Mouse (Mus musculus) kidney, embryonic 16.5 days (tissue): ENCODE results near the gene March7. TPM values are rescaled to one million over a fixed set of nuclear protein-coding genes. Genes with fewer than 3 reads are reported as not detected.
A peak's percentile ranks its signal among the peaks of the same experiment; 100 is the strongest.

Experiments
- ATAC-seq: fragments of 200-750 bp; cut with Nextera tagmentation; 2 replicates; pipeline ENCODE4 v1.8.0; 2017; ENCODE audit warnings: moderate TSS enrichment; ENCODE audit not compliant: low FRiP score, low TSS enrichment
- H3K27ac ChIP-seq: fragments of 300-500 bp; sonication (generic); 2 replicates; pipeline ENCODE4 v1.5.1; 2014; ENCODE audit warnings: low read length
- H3K27me3 ChIP-seq: fragments of 300-500 bp; sonication (generic); 2 replicates; pipeline ENCODE4 v1.6.1; 2014; ENCODE audit warnings: low read length, control low read depth, mixed read lengths; ENCODE audit not compliant: insufficient read depth
- H3K36me3 ChIP-seq: fragments of 300-500 bp; sonication (generic); 2 replicates; pipeline ENCODE4 v1.6.1; 2014; ENCODE audit warnings: low read length, control low read depth, mixed read lengths; ENCODE audit not compliant: insufficient read depth
- H3K4me1 ChIP-seq: fragments of 300-500 bp; sonication (generic); 2 replicates; pipeline ENCODE4 v1.6.1; 2014; ENCODE audit warnings: low read length, control low read depth, mixed read lengths; ENCODE audit not compliant: insufficient read depth
- H3K4me2 ChIP-seq: fragments of 300-500 bp; sonication (generic); replicated peaks from 2 replicates; pipeline ENCODE4 v1.6.1; 2014; ENCODE audit warnings: low read depth, low read length
- H3K4me3 ChIP-seq: fragments of 300-500 bp; sonication (generic); 2 replicates; pipeline ENCODE4 v1.5.1; 2014; ENCODE audit warnings: mild to moderate bottlenecking, low read length
- H3K9ac ChIP-seq: fragments of 300-500 bp; sonication (generic); replicated peaks from 2 replicates; pipeline ENCODE4 v1.6.1; 2014; ENCODE audit warnings: low read length
- H3K9me3 ChIP-seq: fragments of 300-500 bp; sonication (generic); 2 replicates; pipeline ENCODE4 v1.6.1; 2016; ENCODE audit warnings: low read length, control low read depth
- WGBS: fragments of 180-500 bp; shearing (Covaris S2); extraction: QIAGEN DNeasy Blood & Tissue Kit; methylation state at CpG from one replicate; pipeline ENCODE4 v1.1.7; 2014; 5-methylcytosine and 5-hydroxymethylcytosine counted together
- polyA plus RNA-seq: library from polyadenylated mRNA; unstranded; fragments of >200 nt; fragmentation: Nextera tagmentation; extraction: Ambion mirVana; gene quantifications from 2 replicates; pipeline ENCODE4 v1.2.1, GENCODE M21; 2015

Gene March7
- polyA plus RNA-seq, 1 experiment from 2014 or later = 64.6 TPM

DNA sequence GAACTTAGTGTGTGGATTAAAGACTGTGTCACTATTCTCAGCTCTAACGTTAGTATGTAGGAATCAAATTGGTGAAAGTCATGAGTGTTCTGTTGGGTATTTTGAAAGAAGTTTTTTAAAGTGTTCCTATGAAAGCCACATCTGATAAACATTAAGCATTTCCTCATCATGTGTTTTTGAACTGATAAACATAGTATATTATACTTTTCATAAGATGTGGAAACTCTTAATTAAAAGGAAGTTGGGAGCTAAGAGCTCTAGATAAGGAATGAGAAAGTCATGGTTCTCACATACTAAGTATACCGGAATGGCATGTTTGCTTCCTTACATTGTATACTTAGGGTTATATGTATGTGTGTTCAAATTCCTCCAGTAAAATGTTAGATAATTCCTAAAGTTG is 20.7 kb downstream of the March7 start:
- H3K36me3 ChIP-seq = peaks cover 34% of the 10 kb centered on the region
- H3K27ac ChIP-seq = no peak overlapping the region
- 94% methylated on average over 2 of the region's 2 CpGs for WGBS
- H3K4me2 ChIP-seq = no peak overlapping the region
- H3K27me3 ChIP-seq = no peaks in the 10 kb centered on the region
- H3K9me3 ChIP-seq = no peaks in the 10 kb centered on the region; the same call in 1 of the 2 replicates
- H3K4me1 ChIP-seq = no peaks in the 10 kb centered on the region
- no peak overlapping the region for H3K4me3 ChIP-seq
- ATAC-seq = no peak
- H3K9ac ChIP-seq = no peak overlapping the region

DNA sequence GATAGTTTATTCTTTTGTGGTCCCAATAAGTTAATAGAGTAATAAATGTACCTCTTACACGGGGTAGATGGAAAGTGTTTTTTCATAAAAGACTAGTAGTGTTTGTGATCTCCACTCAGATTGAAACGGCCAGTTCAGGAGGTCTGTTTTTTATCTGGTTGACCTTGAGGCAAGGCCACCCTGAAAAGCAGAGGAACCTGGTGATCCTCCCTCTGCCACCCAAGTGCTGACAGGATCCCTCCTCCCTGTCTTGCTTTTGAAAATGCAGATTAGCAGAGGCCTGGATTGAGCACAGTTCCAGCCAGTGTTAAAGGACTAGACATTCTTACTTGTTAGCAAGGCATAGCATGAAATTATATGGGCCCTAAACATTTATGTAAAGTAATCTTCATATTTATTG is 23.5 kb downstream of the March7 start:
- no peak for ATAC-seq
- Histone ChIP-seq H3K9ac (no peak overlapping the region), H3K4me2 (no peak overlapping the region), H3K4me1 (no peaks in the 10 kb centered on the region), H3K27ac (no peak overlapping the region), H3K36me3 (peaks cover 47% of the 10 kb centered on the region), H3K4me3 (no peak overlapping the region), H3K27me3 (no peaks in the 10 kb centered on the region), H3K9me3 (no peaks in the 10 kb centered on the region)
- whole genome bisulfite sequencing = 77% methylated on average over 2 of the region's 2 CpGs

DNA sequence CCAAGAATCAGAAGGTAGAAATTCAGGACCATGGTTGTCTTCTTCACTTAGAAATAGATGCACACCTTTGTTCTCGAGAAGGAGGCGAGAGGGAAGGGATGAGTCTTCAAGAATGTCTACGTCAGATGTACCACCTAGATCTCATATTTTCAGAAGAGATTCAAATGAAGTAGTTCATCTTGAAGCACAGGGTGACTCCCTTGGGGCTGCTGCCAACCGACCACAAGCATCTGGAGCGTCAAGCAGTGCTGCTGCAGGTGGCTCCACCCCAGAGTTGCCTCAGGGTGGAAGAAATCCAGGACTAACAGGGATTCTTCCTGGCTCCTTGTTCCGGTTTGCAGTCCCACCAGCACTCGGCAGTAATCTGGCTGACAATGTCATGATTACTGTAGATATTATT is 24.8 kb downstream of the March7 start:
- Histone ChIP-seq H3K4me3 (no peak overlapping the region), H3K27me3 (no peaks in the 10 kb centered on the region), H3K27ac (no peak overlapping the region), H3K9me3 (no peaks in the 10 kb centered on the region), H3K4me1 (no peaks in the 10 kb centered on the region), H3K36me3 (peaks cover 55% of the 10 kb centered on the region), H3K4me2 (no peak overlapping the region), H3K9ac (no peak overlapping the region)
- 85% methylated on average over 7 of the region's 7 CpGs for WGBS
- no peak for ATAC-seq

DNA sequence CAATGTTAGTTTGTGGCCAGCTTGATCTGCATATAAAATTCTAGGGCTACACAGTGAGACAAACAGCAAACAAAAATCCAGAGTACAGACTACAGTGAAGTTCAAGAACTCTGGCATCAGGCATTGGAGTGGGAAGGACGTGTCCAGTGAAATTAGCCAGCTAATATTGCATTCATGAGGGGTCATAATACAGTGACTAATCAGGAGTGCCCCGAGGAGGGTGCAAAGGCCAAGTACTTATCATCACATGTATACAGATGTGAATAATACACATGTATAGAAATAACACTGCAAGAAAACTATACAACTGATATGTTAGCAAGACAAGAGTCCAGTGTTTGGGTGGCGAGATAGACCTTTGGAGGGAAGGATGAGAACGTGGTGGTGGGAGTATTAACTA is 43.1 kb downstream of the March7 start:
- no peak overlapping the region for H3K4me3 ChIP-seq
- H3K27me3 ChIP-seq = no peaks in the 10 kb centered on the region
- 85% methylated on average over 4 of the region's 4 CpGs for WGBS
- no peak overlapping the region for H3K9ac ChIP-seq
- H3K27ac ChIP-seq = no peak overlapping the region
- H3K9me3 ChIP-seq = no peaks in the 10 kb centered on the region
- ATAC-seq = no peak
- H3K36me3 ChIP-seq = peaks cover 27% of the 10 kb centered on the region
- no peak overlapping the region for H3K4me2 ChIP-seq
- H3K4me1 ChIP-seq = no peaks in the 10 kb centered on the region

DNA sequence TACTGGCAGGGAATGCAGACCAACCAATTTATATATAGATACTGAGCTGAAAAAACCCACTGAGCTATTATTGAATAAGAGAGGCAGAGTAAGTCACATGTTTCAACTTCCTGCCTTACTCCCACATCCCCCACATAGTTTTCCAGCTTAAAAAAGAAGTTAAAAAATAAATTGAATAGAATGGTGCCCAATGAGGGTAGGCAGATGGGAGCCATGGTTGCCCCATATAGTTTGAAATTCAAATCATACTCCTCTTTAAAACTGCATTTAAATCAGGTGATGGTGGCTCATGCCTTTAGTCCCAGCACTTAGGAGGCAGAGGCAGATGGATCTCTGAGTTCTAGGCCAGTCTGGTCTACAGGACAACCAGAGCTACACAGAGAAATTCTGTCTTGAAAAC is 43.8 kb downstream of the March7 start:
- no peak overlapping the region for H3K27ac ChIP-seq
- H3K9ac ChIP-seq = no peak overlapping the region
- H3K4me1 ChIP-seq = no peaks in the 10 kb centered on the region
- H3K4me2 ChIP-seq = no peak overlapping the region
- no peak overlapping the region for H3K4me3 ChIP-seq
- no peaks in the 10 kb centered on the region for H3K9me3 ChIP-seq
- peaks cover 27% of the 10 kb centered on the region for H3K36me3 ChIP-seq
- no peak for ATAC-seq
- H3K27me3 ChIP-seq = no peaks in the 10 kb centered on the region

DNA sequence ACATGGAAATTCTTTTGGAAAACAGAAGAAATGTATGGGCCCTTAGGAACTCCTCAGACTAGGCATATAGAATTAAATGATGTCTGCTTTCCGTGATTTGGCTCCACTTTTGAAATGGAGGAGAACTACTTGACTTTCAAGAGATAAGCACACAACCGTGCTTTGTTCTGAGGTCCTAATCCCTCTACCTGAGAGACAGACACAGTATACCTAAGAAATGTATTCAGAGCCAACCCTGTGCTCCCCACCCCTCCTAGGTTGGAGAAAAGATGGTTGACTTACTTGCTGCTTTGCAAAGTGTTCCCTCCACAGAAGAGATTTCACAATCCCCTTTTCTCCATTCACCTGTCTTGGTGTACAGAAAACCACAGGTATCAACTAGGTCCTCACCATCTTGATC is 47.1 kb downstream of the March7 start:
- Histone ChIP-seq H3K9me3 (0 out of 2 replicates have a peak, but pooled peaks cover 4% of the 10 kb centered on the region), H3K4me2 (no peak overlapping the region), H3K4me1 (no peaks in the 10 kb centered on the region), H3K36me3 (peaks cover 17% of the 10 kb centered on the region), H3K4me3 (no peak overlapping the region), H3K27me3 (no peaks in the 10 kb centered on the region), H3K9ac (no peak overlapping the region), H3K27ac (no peak overlapping the region)
- 82% methylated on average over 2 of the region's 2 CpGs for WGBS
- no peak for ATAC-seq

DNA sequence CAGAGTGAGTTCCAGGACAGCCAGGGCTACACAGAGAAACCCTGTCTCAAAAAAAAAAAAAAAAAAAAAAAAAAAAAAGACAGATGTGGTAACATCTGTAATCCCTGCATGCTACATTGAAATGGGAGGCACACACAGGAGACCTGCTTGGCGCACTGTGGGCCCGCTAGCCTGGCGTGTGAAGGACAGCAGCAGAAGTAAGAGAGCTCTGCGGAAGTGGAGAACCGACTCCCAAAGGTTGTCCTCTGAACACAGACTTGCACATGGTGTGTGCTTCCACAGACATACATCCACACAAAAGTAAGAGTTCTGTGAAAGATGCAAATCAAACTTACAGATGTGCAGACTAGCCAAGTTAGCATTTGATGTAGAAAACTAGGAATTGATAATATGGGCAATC is 49.5 kb downstream of the March7 start:
- peaks cover 16% of the 10 kb centered on the region for H3K36me3 ChIP-seq

DNA sequence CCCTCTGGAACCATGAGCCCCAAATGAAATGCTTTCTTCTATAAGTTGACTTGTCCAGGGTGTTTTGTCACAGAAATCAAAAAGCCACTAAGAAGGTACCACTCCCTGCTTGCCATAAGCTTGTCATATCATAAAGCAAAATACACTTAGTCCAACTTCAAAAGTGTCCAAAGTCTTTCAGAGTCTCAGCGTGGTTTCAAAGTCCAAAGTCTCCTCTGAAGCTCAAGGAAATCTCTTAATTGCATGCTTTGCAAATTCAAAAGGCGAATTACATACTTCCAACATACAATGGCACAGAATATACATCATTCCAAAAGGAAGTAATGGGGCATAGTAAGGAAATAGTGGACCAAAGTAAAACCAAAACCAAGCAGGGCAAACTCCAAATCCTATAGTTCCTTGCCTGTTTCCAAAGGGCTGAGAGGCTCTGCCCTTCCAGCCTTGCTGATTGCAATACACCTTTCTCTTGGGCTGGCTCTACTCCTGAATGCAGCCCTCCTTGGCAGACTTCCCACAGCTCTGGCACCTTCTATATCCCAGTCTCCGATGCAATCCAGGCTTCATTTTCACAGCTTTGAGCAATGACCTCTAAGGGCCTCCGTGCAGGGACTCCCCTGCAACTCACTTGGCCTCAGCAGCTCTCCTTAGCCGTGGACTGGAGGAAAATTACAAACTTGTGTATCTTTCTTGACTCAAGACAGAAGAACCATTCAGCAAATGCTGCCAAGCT is 51.1 kb downstream of the March7 start:
- 0 out of 2 replicates have a peak, but pooled peaks cover 4% of the 10 kb centered on the region for H3K9me3 ChIP-seq

More for the DNA sequence above, 49.5 kb downstream of the March7 start:
- Histone ChIP-seq H3K9ac (no peak overlapping the region), H3K9me3 (0 out of 2 replicates have a peak, but pooled peaks cover 4% of the 10 kb centered on the region), H3K27ac (no peak overlapping the region), H3K4me3 (no peak overlapping the region), H3K4me1 (no peaks in the 10 kb centered on the region), H3K27me3 (no peaks in the 10 kb centered on the region), H3K4me2 (no peak overlapping the region)
- no peak for ATAC-seq
- 96% methylated on average over 5 of the region's 5 CpGs for WGBS

DNA sequence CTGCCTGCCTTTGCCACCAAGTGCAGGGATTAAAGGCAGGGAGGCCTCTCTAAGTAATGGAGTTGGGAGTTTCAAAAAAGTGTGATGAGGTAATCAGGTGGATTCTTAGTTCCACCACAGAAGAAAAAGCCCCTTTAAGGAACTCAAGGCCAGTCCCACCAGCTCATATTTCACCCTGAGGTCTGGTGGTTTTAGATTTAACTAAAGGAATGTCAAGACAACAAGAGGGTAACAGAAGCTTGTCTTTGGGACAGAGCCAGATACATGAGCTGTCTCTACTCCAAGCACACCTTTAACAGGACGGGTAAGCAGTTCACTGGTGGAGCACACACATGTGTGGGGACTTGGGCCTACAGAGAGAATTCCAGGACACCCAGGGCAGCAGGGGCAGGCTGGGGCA is 57.9 kb downstream of the March7 start:
- peak; percentile 69 for ATAC-seq
- 32% methylated on average over 1 of the region's 1 CpGs for WGBS

More for the DNA sequence above, 51.1 kb downstream of the March7 start:
- no peak overlapping the region for H3K27ac ChIP-seq
- H3K4me2 ChIP-seq = no peak overlapping the region
- WGBS = 85% methylated on average over 5 of the region's 5 CpGs
- peaks cover 9% of the 10 kb centered on the region; the same call in 1 of the 2 replicates for H3K36me3 ChIP-seq
- H3K9ac ChIP-seq = no peak overlapping the region
- no peak for ATAC-seq
- no peaks in the 10 kb centered on the region for H3K27me3 ChIP-seq
- H3K4me1 ChIP-seq = no peaks in the 10 kb centered on the region
- no peak overlapping the region for H3K4me3 ChIP-seq

DNA sequence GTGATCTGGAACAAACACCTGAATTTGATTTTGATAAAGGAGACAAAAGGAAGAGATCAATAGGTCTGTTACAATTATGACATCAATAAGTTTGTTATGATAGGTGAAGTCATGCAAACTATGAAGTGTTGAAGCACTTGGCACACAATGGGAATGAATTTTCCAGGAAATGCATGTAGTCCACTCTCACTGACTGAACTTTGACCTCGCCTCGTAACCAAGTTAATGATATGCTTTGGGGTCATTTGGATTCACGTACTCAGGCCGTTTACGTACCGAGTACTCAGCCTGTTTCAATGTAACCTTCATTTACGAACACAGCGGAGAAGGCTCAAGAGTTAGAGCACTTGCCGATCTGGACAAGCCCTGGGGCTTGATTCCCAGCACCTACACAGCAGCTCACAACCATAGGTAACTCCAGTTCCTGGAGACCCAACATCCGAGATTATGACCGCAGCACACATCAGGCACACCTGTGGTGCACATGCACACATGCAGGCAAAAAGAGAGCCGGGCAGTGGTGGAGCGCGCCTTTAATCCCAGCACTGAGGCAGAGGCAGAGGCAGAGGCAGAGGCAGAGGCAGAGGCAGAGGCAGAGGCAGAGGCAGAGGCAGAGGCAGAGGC is 60.3 kb downstream of the March7 start:
- Histone ChIP-seq H3K9ac (no peak overlapping the region), H3K27me3 (no peaks in the 10 kb centered on the region), H3K4me2 (no peak overlapping the region), H3K4me3 (no peak overlapping the region), H3K9me3 (no peaks in the 10 kb centered on the region), H3K36me3 (peaks cover 6% of the 10 kb centered on the region; the same call in 1 of the 2 replicates), H3K27ac (no peak overlapping the region), H3K4me1 (peaks cover 8% of the 10 kb centered on the region; the same call in 1 of the 2 replicates)
- WGBS = 87% methylated on average over 14 of the region's 14 CpGs
- no peak for ATAC-seq

More for the DNA sequence above, 57.9 kb downstream of the March7 start:
- no peak overlapping the region for H3K4me3 ChIP-seq
- H3K4me1 ChIP-seq = peaks cover 8% of the 10 kb centered on the region; the same call in 1 of the 2 replicates
- no peak overlapping the region for H3K4me2 ChIP-seq
- no peaks in the 10 kb centered on the region for H3K9me3 ChIP-seq
- no peaks in the 10 kb centered on the region for H3K27me3 ChIP-seq
- peak overlapping the region; percentile 38; the same call in 1 of the 2 replicates for H3K27ac ChIP-seq
- H3K36me3 ChIP-seq = peaks cover 6% of the 10 kb centered on the region; the same call in 1 of the 2 replicates
- H3K9ac ChIP-seq = no peak overlapping the region; the same call in 1 of the 2 replicates
